Mouse (Mus musculus): ENCODE measurements around the gene Tktl2. TPM values are rescaled to one million over a fixed set of nuclear protein-coding genes. Genes with fewer than 3 reads are reported as not detected.
A peak's percentile ranks its signal among the peaks of the same experiment; 100 is the strongest.

Tktl2 gene
- polyA plus RNA-seq, 1 experiment from 2014 or later = not detected

DNA sequence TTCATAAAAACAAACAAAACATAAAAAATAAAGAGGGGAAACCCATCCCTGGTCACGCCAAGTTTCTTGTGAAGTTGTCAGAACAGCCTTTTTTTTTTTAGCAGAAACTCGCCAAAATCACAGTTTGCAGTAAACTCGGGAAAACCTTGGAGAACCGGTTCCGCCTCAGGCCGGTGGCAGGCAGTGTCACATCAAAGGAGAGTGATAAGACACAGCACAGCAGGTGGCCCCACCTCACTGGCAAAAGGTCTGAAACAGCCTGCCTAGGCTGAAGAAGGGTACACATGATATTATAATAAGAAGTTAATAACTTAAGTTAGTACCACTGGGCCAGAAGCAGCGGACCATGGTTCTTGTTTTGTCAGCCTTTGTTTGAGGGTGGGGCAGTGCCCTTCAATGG is 38.5 kb downstream of the Tktl2 start:
- Histone ChIP-seq H3K4me3 (replicated peaks) (no peak overlapping the region), H3K27ac (no peak overlapping the region), H3K4me2 (no peak overlapping the region), H3K27me3 (replicated peaks) (no peaks in the 10 kb centered on the region), H3K9me3 (no peaks in the 10 kb centered on the region), H3K4me1 (no peaks in the 10 kb centered on the region), H3K36me3 (no peaks in the 10 kb centered on the region), H3K9ac (no peak overlapping the region)
- 14% methylated on average over 7 of the region's 7 CpGs for WGBS
- peak; percentile 83 for ATAC-seq (ENCODE audit: insufficient read depth, low FRiP score, low read depth)

Other genes with a start within 250 kb of the Tktl2 start
- gene Tma16, start 25.2 kb upstream of the Tktl2 start, polyA plus RNA-seq (2015; fragmentation: Nextera tagmentation; extraction: Ambion mirVana) = 12.2 and 13.3 TPM in 2 replicates
- 0.09 TPM in 1 of 2 replicates, not detected in the other for gene Npy5r, start 176.4 kb downstream of the Tktl2 start, polyA plus RNA-seq (2015; fragmentation: Nextera tagmentation; extraction: Ambion mirVana)
- 1.8 and 1.9 TPM in 2 replicates for gene Npy1r, start 185.4 kb downstream of the Tktl2 start, polyA plus RNA-seq (2015; fragmentation: Nextera tagmentation; extraction: Ambion mirVana)